Mouse (Mus musculus): Measurements from ENCODE around the gene Svbp. TPM values are rescaled to one million over a fixed set of nuclear protein-coding genes. Genes with fewer than 3 reads are reported as not detected.
A peak's percentile ranks its signal among the peaks of the same experiment; 100 is the strongest.

Gene Svbp
- polyA plus RNA-seq, 1 experiment from 2014 or later = 124 TPM

- no peaks in the 10 kb centered on the region for H3K36me3 ChIP-seq
- no peak overlapping the region for H3K4me3 ChIP-seq
- 73% methylated on average over 8 of the region's 8 CpGs for WGBS
- H3K27ac ChIP-seq = no peak overlapping the region
- no peak overlapping the region for H3K9ac ChIP-seq
- H3K4me1 ChIP-seq (replicated peaks) = peaks cover 5% of the 10 kb centered on the region
- ATAC-seq (replicated peaks; ENCODE audit: insufficient number of reproducible peaks, insufficient read depth, low FRiP score, low read depth) = no peak
- H3K9me3 ChIP-seq (replicated peaks) = no peaks in the 10 kb centered on the region
- H3K27me3 ChIP-seq = no peaks in the 10 kb centered on the region
- no peak overlapping the region for H3K4me2 ChIP-seq
Observed at GRCm38 (mm10) chr4:119190618-119191017, 4.5 kb upstream of the Svbp start.

DNA sequence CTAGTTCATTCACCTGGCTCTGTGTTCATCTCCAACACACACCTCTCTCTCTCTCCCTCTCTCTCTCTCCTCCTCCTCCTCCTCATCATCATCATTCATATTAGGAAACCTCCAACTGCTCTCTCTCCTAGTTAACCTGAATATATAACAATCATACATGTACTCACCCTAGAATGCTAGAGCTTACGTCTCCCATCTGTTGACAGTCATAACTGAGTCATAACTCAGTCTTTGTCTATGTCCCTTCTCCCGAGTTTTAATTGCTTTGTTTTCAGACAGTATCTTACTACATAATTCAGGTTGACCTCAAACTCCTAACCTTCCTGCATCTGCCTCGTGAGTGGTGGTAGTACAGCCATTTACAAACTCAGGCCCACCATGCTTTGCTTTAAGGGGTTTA, 3.8 kb upstream of the Svbp start:
- no peak overlapping the region for H3K27ac ChIP-seq
- H3K9me3 ChIP-seq (replicated peaks) = no peaks in the 10 kb centered on the region
- H3K9ac ChIP-seq = no peak overlapping the region
- no peaks in the 10 kb centered on the region for H3K36me3 ChIP-seq
- H3K4me3 ChIP-seq = no peak overlapping the region
- H3K4me1 ChIP-seq (replicated peaks) = peaks cover 12% of the 10 kb centered on the region
- ATAC-seq (replicated peaks; ENCODE audit: insufficient number of reproducible peaks, insufficient read depth, low FRiP score, low read depth) = no peak
- 68% methylated on average over 3 of the region's 3 CpGs for WGBS
- H3K27me3 ChIP-seq = no peaks in the 10 kb centered on the region
- no peak overlapping the region for H3K4me2 ChIP-seq

DNA sequence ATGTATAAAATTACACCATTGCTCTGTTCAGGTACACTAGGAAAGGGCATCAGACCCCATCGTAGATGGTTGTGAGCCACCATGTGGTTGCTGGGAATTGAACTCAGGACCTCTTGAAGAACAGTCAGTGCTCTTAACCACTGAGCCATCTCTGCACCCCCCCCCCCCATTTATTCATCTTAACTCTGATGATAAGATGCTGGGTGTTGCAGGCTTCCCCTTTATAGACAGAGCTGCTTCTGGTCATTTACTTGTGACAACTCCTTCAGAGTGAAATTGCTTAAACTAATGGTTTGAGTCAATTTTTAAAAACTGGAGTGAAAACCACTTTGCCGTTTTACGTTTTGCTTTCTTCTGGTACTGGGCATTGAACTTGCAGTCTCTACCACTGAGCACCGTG, 2.3 kb upstream of the Svbp start:
- no peak overlapping the region for H3K27ac ChIP-seq
- WGBS = 84% methylated on average over 4 of the region's 4 CpGs
- no peaks in the 10 kb centered on the region for H3K9me3 ChIP-seq (replicated peaks)
- peaks cover 23% of the 10 kb centered on the region for H3K4me1 ChIP-seq (replicated peaks)
- H3K9ac ChIP-seq = no peak overlapping the region
- no peak overlapping the region for H3K4me2 ChIP-seq
- no peak overlapping the region for H3K4me3 ChIP-seq
- ATAC-seq (replicated peaks; ENCODE audit: insufficient number of reproducible peaks, insufficient read depth, low FRiP score, low read depth) = no peak
- no peaks in the 10 kb centered on the region for H3K36me3 ChIP-seq
- H3K27me3 ChIP-seq = no peaks in the 10 kb centered on the region

GRCm38 (mm10) chr4:119195582-119196320, 645 bp downstream of the Svbp start:
- peak overlapping the region; percentile 74 for H3K4me2 ChIP-seq
- H3K4me3 ChIP-seq = peak overlapping the region; percentile 77
- H3K36me3 ChIP-seq = no peaks in the 10 kb centered on the region
- H3K4me1 ChIP-seq (replicated peaks) = peaks cover 28% of the 10 kb centered on the region
- peak overlapping the region; percentile 76 for H3K27ac ChIP-seq
- peak; percentile 9; the same call in 1 of the 2 replicates for ATAC-seq (replicated peaks; ENCODE audit: insufficient number of reproducible peaks, insufficient read depth, low FRiP score, low read depth)
- H3K9me3 ChIP-seq (replicated peaks) = no peaks in the 10 kb centered on the region
- 10% methylated on average over 18 of the region's 18 CpGs for WGBS
- peak overlapping the region; percentile 80 for H3K9ac ChIP-seq
- H3K27me3 ChIP-seq = no peaks in the 10 kb centered on the region

DNA sequence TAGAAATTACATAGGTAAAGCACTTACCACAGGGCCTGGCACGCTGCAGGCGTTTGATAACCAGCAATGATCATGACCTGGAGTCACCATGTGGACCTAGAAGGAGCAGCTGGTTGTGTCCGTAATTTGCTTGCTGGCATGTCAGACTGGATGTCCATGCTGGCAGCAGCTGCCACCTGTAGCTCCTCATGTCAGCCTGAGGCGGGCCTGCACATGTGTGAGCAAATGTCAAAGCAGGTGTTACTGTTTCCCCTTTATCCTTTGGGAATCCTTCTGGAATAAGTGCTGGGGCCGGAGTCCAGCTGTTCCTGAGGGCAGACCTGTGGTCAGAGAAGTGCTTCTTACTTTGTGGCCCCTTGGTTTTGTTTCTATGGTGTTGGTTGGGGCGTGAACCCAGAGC, 3.0 kb downstream of the Svbp start:
- H3K9me3 ChIP-seq (replicated peaks) = no peaks in the 10 kb centered on the region
- no peak overlapping the region for H3K27ac ChIP-seq
- 86% methylated on average over 6 of the region's 6 CpGs for WGBS
- no peak overlapping the region for H3K4me3 ChIP-seq
- peaks cover 6% of the 10 kb centered on the region; the same call in 1 of the 2 replicates for H3K36me3 ChIP-seq
- no peak overlapping the region for H3K9ac ChIP-seq
- H3K4me2 ChIP-seq = no peak overlapping the region
- ATAC-seq (replicated peaks; ENCODE audit: insufficient number of reproducible peaks, insufficient read depth, low FRiP score, low read depth) = no peak
- peaks cover 28% of the 10 kb centered on the region for H3K4me1 ChIP-seq (replicated peaks)
- no peaks in the 10 kb centered on the region for H3K27me3 ChIP-seq

DNA sequence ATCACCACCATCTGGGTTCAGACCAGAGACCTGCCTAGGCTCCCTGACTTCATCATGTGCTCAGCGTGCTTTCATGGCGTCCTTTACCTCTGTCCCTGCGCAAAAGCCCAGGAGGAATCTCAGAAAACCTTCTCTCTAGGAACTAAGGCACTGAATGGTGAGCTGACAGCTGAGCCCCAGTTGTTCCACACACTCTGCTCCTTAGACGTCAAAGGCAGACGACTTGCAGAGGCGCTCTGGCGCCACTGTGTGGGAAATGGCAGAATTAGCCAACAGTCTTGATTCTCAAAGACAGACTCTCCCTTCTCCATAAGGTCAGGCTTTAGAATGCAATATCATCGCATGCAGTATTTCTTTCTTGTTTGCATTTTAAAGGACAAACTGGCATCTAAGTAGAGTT, 9.6 kb downstream of the Svbp start:
- Histone ChIP-seq H3K4me1 (replicated peaks) (peaks cover 4% of the 10 kb centered on the region; the same call in 1 of the 2 replicates), H3K27ac (no peak overlapping the region), H3K27me3 (no peaks in the 10 kb centered on the region), H3K9me3 (replicated peaks) (no peaks in the 10 kb centered on the region), H3K9ac (no peak overlapping the region), H3K36me3 (peaks cover 6% of the 10 kb centered on the region; the same call in 1 of the 2 replicates), H3K4me2 (no peak overlapping the region), H3K4me3 (no peak overlapping the region)
- WGBS = 16% methylated on average over 8 of the region's 8 CpGs
- no peak for ATAC-seq (replicated peaks; ENCODE audit: insufficient number of reproducible peaks, insufficient read depth, low FRiP score, low read depth)

GRCm38 (mm10) chr4:119216667-119217066, 21.6 kb downstream of the Svbp start:
- Histone ChIP-seq H3K27me3 (no peaks in the 10 kb centered on the region), H3K4me1 (replicated peaks) (peaks cover 21% of the 10 kb centered on the region), H3K4me3 (no peak overlapping the region), H3K27ac (no peak overlapping the region), H3K36me3 (no peaks in the 10 kb centered on the region), H3K4me2 (no peak overlapping the region), H3K9me3 (replicated peaks) (no peaks in the 10 kb centered on the region), H3K9ac (no peak overlapping the region)
- WGBS = 61% methylated on average over 8 of the region's 8 CpGs
- ATAC-seq (replicated peaks; ENCODE audit: insufficient number of reproducible peaks, insufficient read depth, low FRiP score, low read depth) = peak; percentile 67

- ATAC-seq (replicated peaks; ENCODE audit: insufficient number of reproducible peaks, insufficient read depth, low FRiP score, low read depth) = 0 out of 2 replicates have a peak, but pooled peaks have one; percentile 12
- no peaks in the 10 kb centered on the region for H3K27me3 ChIP-seq
- no peak within 1 kb of the TSS for H3K9ac ChIP-seq
- H3K4me2 ChIP-seq = no peak within 1 kb of the TSS
- H3K36me3 ChIP-seq = no peaks in the 10 kb centered on the region
- H3K4me3 ChIP-seq = no peak within 1 kb of the TSS
- no peak within 1 kb of the TSS for H3K27ac ChIP-seq
- WGBS = 14% methylated on average over 11 of the region's 11 CpGs
- H3K4me1 ChIP-seq (replicated peaks) = peaks cover 21% of the 10 kb centered on the region
- no peaks in the 10 kb centered on the region for H3K9me3 ChIP-seq (replicated peaks)
Observed at GRCm38 (mm10) chr4:119218169-119218568, 23.1 kb downstream of the Svbp start, which contains the start of gene Tmem269. TSS of gene Tmem269 (minus strand) at chr4:119218217.

- no peak overlapping the region for H3K27ac ChIP-seq
- no peaks in the 10 kb centered on the region for H3K9me3 ChIP-seq (replicated peaks)
- no peak overlapping the region for H3K4me3 ChIP-seq
- H3K36me3 ChIP-seq = peaks cover 49% of the 10 kb centered on the region
- no peak for ATAC-seq (replicated peaks; ENCODE audit: insufficient number of reproducible peaks, insufficient read depth, low FRiP score, low read depth)
- no peaks in the 10 kb centered on the region for H3K27me3 ChIP-seq
- no peak overlapping the region for H3K9ac ChIP-seq
- 87% methylated on average over 1 of the region's 1 CpGs for WGBS
- no peak overlapping the region for H3K4me2 ChIP-seq
- H3K4me1 ChIP-seq (replicated peaks) = no peaks in the 10 kb centered on the region
Observed at GRCm38 (mm10) chr4:119223696-119224095, 28.6 kb downstream of the Svbp start.

GRCm38 (mm10) chr4:119224534-119224933, 29.4 kb downstream of the Svbp start:
- H3K4me3 ChIP-seq = no peak overlapping the region
- no peak for ATAC-seq (replicated peaks; ENCODE audit: insufficient number of reproducible peaks, insufficient read depth, low FRiP score, low read depth)
- H3K4me1 ChIP-seq (replicated peaks) = no peaks in the 10 kb centered on the region
- H3K36me3 ChIP-seq = peaks cover 49% of the 10 kb centered on the region
- H3K9me3 ChIP-seq (replicated peaks) = no peaks in the 10 kb centered on the region
- 91% methylated on average over 3 of the region's 3 CpGs for whole genome bisulfite sequencing
- H3K27ac ChIP-seq = no peak overlapping the region
- H3K27me3 ChIP-seq = no peaks in the 10 kb centered on the region
- H3K9ac ChIP-seq = no peak overlapping the region
- H3K4me2 ChIP-seq = no peak overlapping the region

GRCm38 (mm10) chr4:119225719-119226118, 30.6 kb downstream of the Svbp start:
- peaks cover 49% of the 10 kb centered on the region for H3K36me3 ChIP-seq
- no peak for ATAC-seq (replicated peaks; ENCODE audit: insufficient number of reproducible peaks, insufficient read depth, low FRiP score, low read depth)
- no peak overlapping the region for H3K27ac ChIP-seq
- 91% methylated on average over 9 of the region's 9 CpGs for WGBS
- no peak overlapping the region for H3K4me3 ChIP-seq
- no peak overlapping the region for H3K4me2 ChIP-seq
- no peaks in the 10 kb centered on the region for H3K4me1 ChIP-seq (replicated peaks)
- H3K9me3 ChIP-seq (replicated peaks) = no peaks in the 10 kb centered on the region
- no peak overlapping the region for H3K9ac ChIP-seq
- no peaks in the 10 kb centered on the region for H3K27me3 ChIP-seq

GRCm38 (mm10) chr4:119226751-119227150, 31.6 kb downstream of the Svbp start:
- WGBS = 93% methylated on average over 11 of the region's 11 CpGs
- peaks cover 49% of the 10 kb centered on the region for H3K36me3 ChIP-seq
- H3K4me2 ChIP-seq = no peak overlapping the region
- H3K9ac ChIP-seq = no peak overlapping the region
- H3K27ac ChIP-seq = no peak overlapping the region
- ATAC-seq (replicated peaks; ENCODE audit: insufficient number of reproducible peaks, insufficient read depth, low FRiP score, low read depth) = no peak
- H3K4me1 ChIP-seq (replicated peaks) = peaks cover 5% of the 10 kb centered on the region
- H3K27me3 ChIP-seq = no peaks in the 10 kb centered on the region
- no peaks in the 10 kb centered on the region for H3K9me3 ChIP-seq (replicated peaks)
- H3K4me3 ChIP-seq = no peak overlapping the region
